Mouse (Mus musculus) layer of hippocampus, adult 2 months (tissue): ENCODE measurements at regions not wholly inside any gene's neighbourhood (a gene's known extent, or its start where the extent isn't known, plus 50 kb on each side); places are given as distances from the start of the nearest gene placed in this dataset.
A peak's percentile ranks its signal among the peaks of the same experiment; 100 is the strongest.

ENCODE experiments used
- DNase-seq, 2 experiments: peaks; one replicate each; pipeline ENCODE4 v3.0.0; 2022; ENCODE audit warnings: low spot score in 2 of 2
- H3K27ac ChIP-seq: fragments of 200-600 bp; 2 replicates; pipeline ENCODE4 v1.8.1; 2022
- H3K4me3 ChIP-seq: fragments of 200-600 bp; 2 replicates; pipeline ENCODE4 v1.8.1; 2022; ENCODE audit warnings: mild to moderate bottlenecking
- CTCF ChIP-seq: fragments of 200-600 bp; conservative IDR thresholded peaks from 2 replicates; pipeline ENCODE4 v1.8.1; 2022; ENCODE audit warnings: antibody characterized with exemption, mild to moderate bottlenecking, moderate library complexity

DNA sequence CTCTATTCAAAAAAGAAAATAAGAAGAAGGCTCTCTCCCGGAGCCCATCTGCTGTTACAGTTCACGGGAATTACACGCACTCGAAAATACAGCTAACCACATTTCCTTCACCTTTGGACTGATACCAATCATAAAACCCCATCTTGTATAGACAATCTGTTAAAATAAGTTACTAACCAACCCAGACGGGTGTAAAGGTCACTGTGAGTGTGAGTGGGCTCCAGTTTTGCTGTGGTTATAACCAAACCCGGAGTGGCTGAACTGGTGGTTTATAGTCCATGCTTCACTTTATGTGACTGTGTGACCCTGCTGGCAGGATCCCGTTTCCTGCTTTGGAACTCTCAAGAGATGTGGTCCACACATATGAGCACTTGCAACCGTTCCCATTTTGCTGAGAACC is 95.1 kb downstream of the Klf5 start:
- no peak overlapping the region for H3K4me3 ChIP-seq
- TF ChIP-seq CTCF = no peak
- no peak overlapping the region for H3K27ac ChIP-seq
- no peak for DNase-seq

DNA sequence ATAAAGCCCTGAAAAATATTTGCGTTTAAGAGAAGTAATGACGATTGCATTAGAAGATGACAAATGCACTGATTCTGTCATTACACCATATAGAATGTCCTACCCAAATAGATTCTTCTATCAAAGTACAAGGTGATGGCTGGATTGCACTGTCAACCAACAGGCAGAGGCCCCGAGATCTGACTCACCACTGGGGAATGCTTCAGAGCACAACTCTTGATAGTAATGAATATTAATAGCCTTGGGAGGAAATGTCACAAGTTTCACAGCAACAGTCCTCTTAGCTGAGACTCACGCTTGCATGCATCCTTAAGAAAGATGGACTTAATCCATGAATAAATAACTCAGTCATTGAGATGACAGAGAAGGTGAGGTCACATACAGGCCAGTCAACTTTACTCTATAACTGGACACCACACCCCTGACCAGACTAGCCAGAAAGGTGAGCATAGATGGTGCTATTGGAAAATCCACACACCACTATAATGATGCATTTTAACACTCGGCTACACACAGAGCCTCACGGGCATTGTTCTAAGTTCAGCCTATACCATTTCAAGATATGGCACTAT is 104.8 kb downstream of the Klf5 start:
- no peak for TF ChIP-seq CTCF
- Histone ChIP-seq H3K27ac (no peak overlapping the region), H3K4me3 (no peak overlapping the region)
- no peak for DNase-seq

DNA sequence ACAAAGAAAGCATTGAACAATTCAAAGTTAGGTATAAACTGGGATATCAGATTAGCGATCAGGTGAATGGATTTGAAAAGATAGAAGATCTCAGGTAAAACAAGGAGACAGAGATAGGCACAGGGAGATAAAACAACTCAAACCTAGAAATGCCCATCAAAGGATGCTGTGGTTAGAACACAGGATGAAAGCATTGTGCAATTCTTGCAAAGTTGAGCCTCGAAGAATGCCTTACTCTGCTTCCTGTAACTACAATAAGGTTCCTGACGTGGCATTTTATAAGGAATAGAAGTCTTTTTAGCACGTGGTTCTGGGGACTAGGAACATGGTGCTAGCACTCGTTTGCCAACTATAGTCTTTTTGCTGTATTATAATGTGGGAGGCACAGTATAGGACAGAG is 106.7 kb downstream of the Klf5 start:
- no peak for TF ChIP-seq CTCF
- DNase-seq = no peak

DNA sequence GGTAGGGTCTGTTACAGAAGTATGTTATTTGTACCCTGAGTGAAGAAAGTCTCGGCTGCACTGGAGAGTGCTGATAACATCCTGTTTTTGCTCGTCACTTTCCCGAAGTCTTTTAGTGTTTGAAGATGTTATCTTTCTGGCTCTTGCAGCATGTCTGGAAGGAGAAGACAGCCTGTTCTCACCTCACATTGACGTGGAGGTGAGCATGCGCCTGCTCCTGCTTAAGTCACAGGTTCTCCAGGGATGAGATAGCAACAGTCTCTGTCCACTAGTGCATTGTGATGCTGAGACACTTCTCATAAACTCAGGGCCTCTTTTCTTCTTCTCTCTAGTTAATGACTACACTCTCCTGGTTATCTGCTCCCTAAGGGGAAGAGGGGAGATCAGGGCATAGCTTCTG is 113.3 kb downstream of the Klf5 start:
- DNase-seq = no peak
- Histone ChIP-seq H3K27ac (no peak overlapping the region), H3K4me3 (no peak overlapping the region)
- TF ChIP-seq CTCF = no peak

More for the DNA sequence above, 106.7 kb downstream of the Klf5 start:
- Histone ChIP-seq H3K4me3 (no peak overlapping the region), H3K27ac (no peak overlapping the region)

DNA sequence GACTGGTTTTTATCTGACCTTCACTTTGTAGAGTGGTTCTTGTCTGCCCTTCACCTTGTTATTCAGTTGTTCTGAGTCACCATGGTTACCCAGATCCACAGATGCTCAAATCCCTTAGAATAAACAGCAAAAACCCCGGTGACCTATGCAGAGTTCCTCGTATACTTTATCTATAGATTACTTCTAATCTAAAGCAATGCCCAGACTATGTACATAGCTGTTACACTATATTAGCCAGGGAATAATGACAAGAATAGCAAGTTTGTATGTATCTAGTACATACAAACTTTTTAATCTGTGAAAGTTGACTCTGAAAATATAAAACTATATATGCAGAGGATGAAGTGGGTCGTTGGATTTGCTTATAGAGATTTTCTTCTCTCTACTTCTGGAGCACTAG is 117.7 kb downstream of the Klf5 start:
- no peak for DNase-seq
- Histone ChIP-seq H3K4me3 (no peak overlapping the region), H3K27ac (no peak overlapping the region)
- no peak for TF ChIP-seq CTCF

DNA sequence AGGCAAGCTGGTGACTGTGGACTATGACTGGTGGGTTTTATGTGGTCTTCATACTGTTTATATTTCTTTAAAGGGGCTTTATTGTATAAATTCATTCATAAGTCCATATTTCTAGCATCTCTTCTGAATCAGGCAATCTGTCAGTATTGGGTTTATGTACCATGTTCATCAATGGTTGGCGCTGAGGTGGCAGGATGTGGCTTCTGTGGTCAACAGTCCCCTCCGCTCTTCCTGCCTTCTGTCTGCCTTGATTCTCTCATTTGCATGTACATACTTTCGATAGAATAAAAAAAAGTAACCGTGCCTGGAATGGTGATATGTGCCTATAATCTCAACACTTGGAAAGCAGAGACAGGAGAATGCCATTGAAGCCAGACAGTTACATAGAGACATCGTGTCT is 120.5 kb downstream of the Klf5 start:
- TF ChIP-seq CTCF = no peak
- no peak for DNase-seq
- H3K27ac ChIP-seq = no peak overlapping the region
- no peak overlapping the region for H3K4me3 ChIP-seq

DNA sequence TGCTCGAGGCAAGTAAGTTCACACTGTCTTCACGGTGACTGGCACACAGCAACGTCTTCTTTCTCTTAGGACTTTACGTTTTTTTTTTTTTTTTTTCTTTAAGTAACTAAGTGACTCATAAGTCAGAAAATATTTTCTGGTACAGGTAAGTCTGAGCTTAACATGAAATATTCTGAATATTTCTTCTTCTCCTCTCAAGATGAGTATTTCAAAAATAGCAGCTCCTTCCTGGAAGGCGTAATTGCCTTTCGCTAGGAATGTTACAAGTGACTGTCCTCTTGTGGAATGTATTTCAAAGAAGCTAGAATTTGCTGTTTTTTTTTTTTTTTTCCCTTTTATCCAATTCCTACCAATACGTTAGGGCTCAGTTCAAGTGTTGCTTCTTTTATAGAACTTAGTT is 124.8 kb downstream of the Klf5 start:
- no peak for TF ChIP-seq CTCF
- Histone ChIP-seq H3K27ac (no peak overlapping the region), H3K4me3 (no peak overlapping the region)
- no peak for DNase-seq

DNA sequence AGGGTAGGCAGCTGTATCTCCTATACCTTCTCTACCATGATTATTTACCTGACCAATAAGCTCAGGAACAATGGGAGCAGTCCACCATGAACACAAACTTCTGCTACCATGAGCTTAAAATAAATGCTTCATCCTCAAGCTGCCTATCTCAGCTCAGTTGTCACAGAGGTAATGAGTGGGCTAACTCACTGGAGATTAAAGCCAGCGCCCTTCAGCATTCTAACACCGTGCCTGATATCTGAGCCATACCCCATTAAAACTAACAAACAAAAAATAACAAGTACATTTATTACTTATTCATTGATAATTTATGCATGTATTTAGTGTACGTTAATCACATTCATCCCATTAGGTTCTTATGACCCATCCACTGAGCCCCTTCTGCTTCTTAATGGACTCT is 128.6 kb downstream of the Klf5 start:
- TF ChIP-seq CTCF = no peak
- no peak for DNase-seq
- no peak overlapping the region for H3K4me3 ChIP-seq
- H3K27ac ChIP-seq = no peak overlapping the region

DNA sequence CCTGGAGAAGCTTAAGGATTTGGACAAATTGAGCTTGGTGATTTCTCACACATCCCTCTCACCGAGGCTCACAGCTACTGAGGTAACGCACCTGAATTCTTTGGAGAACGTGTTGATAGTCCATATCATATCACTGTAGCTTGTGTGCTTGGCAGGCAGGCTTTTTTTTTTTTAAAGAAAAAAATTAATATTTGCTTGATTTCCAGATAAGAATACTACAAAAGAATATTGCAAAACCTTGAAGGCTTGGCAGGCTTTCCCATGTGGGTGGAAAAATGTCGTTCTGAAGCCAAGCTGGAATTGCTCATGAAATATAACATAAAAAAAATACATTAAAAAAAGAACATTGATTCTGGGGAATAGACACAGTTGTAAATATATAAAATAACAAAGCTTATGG is 131.8 kb downstream of the Klf5 start:
- Histone ChIP-seq H3K27ac (no peak overlapping the region), H3K4me3 (no peak overlapping the region)
- no peak for TF ChIP-seq CTCF
- peak in 1 of 2 experiments; percentile 13 for DNase-seq

DNA sequence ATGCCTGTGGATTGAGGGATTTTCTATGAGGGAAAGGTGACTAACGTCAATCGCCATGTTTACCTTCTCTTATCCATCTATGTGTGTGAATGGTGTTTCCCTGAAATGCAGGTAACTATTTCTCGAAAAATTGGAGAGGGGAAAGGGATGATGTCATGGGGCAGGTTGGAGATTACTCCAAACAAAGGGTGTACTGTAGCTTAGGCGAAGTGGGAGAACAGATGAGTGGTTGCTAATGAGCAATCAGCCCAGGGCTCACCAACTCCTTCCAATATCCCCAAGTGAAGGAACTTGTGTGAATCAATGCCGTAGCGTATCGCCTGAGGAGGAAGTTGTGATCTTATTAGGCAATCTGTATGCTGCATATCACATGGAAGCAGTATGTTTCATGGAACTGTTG is 133.2 kb downstream of the Klf5 start:
- no peak overlapping the region for H3K27ac ChIP-seq
- TF ChIP-seq CTCF = no peak

DNA sequence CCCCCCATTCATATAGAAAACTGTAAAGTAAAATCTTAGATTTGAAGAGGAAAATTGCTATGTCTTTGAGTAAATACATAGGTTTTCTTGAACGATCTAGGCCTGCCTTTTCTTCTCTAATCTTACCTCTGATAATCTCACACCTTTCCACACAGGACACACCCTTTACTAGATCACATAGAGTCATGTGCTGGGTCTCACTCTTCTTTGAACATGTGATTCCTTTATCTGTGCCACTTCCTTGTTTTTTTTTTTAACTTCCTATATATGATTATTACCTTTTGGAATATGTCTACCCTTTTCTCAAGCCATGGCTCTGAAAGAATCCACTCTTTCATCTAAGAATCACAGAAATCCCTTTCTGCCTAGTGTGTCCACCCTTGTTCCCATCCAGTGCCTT is 136.2 kb downstream of the Klf5 start:
- no peak for TF ChIP-seq CTCF
- no peak overlapping the region for H3K4me3 ChIP-seq
- no peak for DNase-seq
- no peak overlapping the region for H3K27ac ChIP-seq

More for the DNA sequence above, 133.2 kb downstream of the Klf5 start:
- DNase-seq = no peak
- H3K4me3 ChIP-seq = no peak overlapping the region

DNA sequence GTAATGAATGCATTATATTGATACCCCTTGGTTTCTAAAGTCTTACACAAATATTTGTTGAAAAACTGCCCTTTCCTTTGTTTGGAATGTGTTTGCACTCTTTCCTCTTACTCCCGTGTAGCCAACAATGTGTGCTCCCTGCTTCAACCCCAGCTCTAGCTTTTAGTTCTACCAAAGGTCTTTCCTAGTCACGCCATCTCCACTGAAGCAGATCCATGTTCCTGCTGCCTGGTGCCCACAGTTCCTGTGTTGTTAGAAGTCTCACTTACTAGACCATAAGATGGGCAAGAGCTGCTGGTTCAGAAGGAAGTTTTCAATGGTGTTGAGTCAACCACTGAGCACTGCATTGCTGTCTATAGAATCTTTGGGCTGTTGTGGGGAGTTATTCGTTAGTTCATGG is 137.0 kb downstream of the Klf5 start:
- Histone ChIP-seq H3K27ac (no peak overlapping the region), H3K4me3 (no peak overlapping the region)
- no peak for TF ChIP-seq CTCF
- DNase-seq = no peak

DNA sequence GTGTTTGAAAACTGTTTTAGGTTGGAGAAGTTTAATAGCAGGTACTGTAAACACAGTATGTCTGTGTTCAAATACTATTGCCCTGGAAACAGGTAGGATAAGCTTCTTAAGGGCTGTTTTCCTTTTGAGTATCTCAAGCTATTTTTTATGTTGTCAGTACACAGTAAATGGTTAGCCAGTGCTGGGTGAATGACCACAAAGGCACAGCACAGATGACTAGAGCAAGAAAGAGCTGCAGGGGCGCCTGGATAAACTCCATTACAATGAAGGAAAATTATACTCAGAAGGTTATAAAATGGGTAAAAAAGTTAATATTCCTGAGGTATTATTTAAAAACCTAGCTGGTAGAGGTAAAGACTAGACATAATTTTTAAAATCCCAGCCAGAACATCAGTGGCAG is 137.6 kb downstream of the Klf5 start:
- no peak for TF ChIP-seq CTCF
- H3K27ac ChIP-seq = no peak overlapping the region
- DNase-seq = no peak
- no peak overlapping the region for H3K4me3 ChIP-seq

DNA sequence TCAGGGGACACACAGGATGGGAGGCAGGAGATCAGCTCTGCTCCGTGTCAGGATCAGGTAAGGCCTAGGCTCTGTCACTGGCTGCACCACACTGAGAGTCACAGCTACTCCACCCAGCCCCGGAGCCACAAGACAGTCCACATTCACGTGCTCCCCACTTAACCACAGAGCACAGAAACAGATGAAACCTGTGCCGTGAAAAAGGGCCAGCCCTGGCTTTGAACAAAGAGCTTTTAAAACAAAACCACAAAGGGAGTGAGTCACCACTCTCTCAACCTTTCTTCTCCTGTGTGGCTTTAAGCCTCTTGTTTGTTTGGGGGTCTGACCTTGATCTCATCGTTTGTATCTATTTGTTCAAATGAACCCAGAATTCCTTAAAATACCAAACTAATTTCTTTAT is 150.6 kb downstream of the Klf5 start:
- no peak for TF ChIP-seq CTCF
- H3K4me3 ChIP-seq = no peak overlapping the region
- DNase-seq = no peak
- no peak overlapping the region for H3K27ac ChIP-seq

DNA sequence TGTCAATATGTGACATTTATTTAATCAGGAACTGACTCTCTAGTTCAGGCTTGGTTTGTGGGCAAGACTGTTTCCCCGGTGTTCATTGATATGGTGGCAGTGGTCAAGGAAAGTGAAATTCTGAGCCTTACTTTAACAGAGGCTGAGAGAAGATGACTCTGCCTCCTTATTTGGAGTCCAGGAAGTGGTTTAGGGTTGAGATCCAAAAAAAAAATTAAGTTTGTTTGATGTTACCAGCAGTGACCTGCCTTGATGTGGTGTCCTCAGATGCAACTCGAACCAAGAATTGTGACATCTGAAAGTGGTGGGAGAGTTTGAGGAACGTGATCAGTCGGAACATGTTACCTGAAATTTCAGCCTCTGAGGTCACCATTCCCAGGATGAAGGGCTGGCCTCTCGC is 151.4 kb downstream of the Klf5 start:
- no peak overlapping the region for H3K27ac ChIP-seq
- no peak for DNase-seq
- H3K4me3 ChIP-seq = no peak overlapping the region
- TF ChIP-seq CTCF = no peak
